Mouse (Mus musculus) midbrain, embryonic 16.5 days (tissue): Measurements from ENCODE around the gene Smok2b. TPM values are rescaled to one million over a fixed set of nuclear protein-coding genes. Genes with fewer than 3 reads are reported as not detected.
"Not testable (repeated sequence)": the region's sequence is repeated elsewhere in the genome, so short reads cannot be mapped to it uniquely, and the experiment has no call there.

ENCODE experiments used
- ATAC-seq: fragments of 200-750 bp; cut with Nextera tagmentation; 2 replicates; pipeline ENCODE4 v1.8.0; 2017; ENCODE audit warnings: moderate TSS enrichment
- H3K27ac ChIP-seq: fragments of 300-500 bp; sonication (generic); 2 replicates; pipeline ENCODE4 v1.5.1; 2014; ENCODE audit warnings: mild to moderate bottlenecking, low read length, mixed read lengths
- H3K27me3 ChIP-seq: fragments of 300-500 bp; sonication (generic); 2 replicates; pipeline ENCODE4 v1.6.1; 2014; ENCODE audit warnings: low read depth, low read length, mixed read lengths; ENCODE audit not compliant: control insufficient read depth, insufficient read depth
- H3K36me3 ChIP-seq: fragments of 300-500 bp; sonication (generic); 2 replicates; pipeline ENCODE4 v1.6.1; 2014; ENCODE audit warnings: mild to moderate bottlenecking, low read length, moderate library complexity, mixed read lengths; ENCODE audit not compliant: control insufficient read depth, insufficient read depth
- H3K4me1 ChIP-seq: fragments of 300-500 bp; sonication (generic); 2 replicates; pipeline ENCODE4 v1.6.1; 2014; ENCODE audit warnings: mild to moderate bottlenecking, low read length, mixed read lengths; ENCODE audit not compliant: control insufficient read depth, insufficient read depth
- H3K4me2 ChIP-seq: fragments of 300-500 bp; sonication (generic); 2 replicates; pipeline ENCODE4 v1.6.1; 2014; ENCODE audit warnings: mild to moderate bottlenecking, low read length, mixed read lengths
- H3K4me3 ChIP-seq: fragments of 300-500 bp; sonication (generic); 2 replicates; pipeline ENCODE4 v1.5.1; 2014; ENCODE audit warnings: low read depth, mild to moderate bottlenecking, low read length, moderate library complexity, mixed read lengths
- H3K9ac ChIP-seq: fragments of 300-500 bp; sonication (generic); 2 replicates; pipeline ENCODE4 v1.6.1; 2014; ENCODE audit warnings: low read depth, low read length, mixed read lengths
- H3K9me3 ChIP-seq: fragments of 300-500 bp; sonication (generic); replicated peaks from 2 replicates; pipeline ENCODE4 v1.6.1; 2014; ENCODE audit warnings: mild to moderate bottlenecking, low read length, mixed read lengths; ENCODE audit not compliant: control insufficient read depth, poor library complexity, severe bottlenecking
- WGBS: fragments of 180-500 bp; shearing (Covaris S2); extraction: QIAGEN DNeasy Blood & Tissue Kit; methylation state at CpG from one replicate; pipeline ENCODE4 v1.1.7; 2014; 5-methylcytosine and 5-hydroxymethylcytosine counted together
- polyA plus RNA-seq: library from polyadenylated mRNA; unstranded; fragments of >200 nt; fragmentation: Nextera tagmentation; extraction: Ambion mirVana; gene quantifications from 2 replicates; pipeline ENCODE4 v1.2.1, GENCODE M21; 2015

Gene Smok2b
- polyA plus RNA-seq, 1 experiment from 2014 or later = not detected

- not testable (repeated sequence) for H3K36me3 ChIP-seq, H3K4me3 ChIP-seq, ATAC-seq, H3K27me3 ChIP-seq, H3K4me2 ChIP-seq, H3K27ac ChIP-seq, H3K4me1 ChIP-seq, H3K9ac ChIP-seq
- H3K9me3 ChIP-seq = peaks cover 27% of the 10 kb centered on the region
- 86% methylated on average over 2 of the region's 2 CpGs for WGBS
Measured at GRCm38 (mm10) chr17:13198812-13199211, 31.2 kb upstream of the Smok2b start.

GRCm38 (mm10) chr17:13199880-13200409 lies 30.1 kb upstream of the Smok2b start:
- not testable (repeated sequence) for H3K4me2 ChIP-seq, H3K4me1 ChIP-seq, H3K4me3 ChIP-seq, H3K36me3 ChIP-seq, H3K27ac ChIP-seq, H3K9ac ChIP-seq, H3K27me3 ChIP-seq
- WGBS = 77% methylated on average over 8 of the region's 9 CpGs
- ATAC-seq = peak; percentile 82
- peaks cover 27% of the 10 kb centered on the region for H3K9me3 ChIP-seq

- not testable (repeated sequence) for H3K27me3 ChIP-seq, H3K36me3 ChIP-seq, H3K4me2 ChIP-seq, ATAC-seq, H3K27ac ChIP-seq, H3K9ac ChIP-seq, H3K4me3 ChIP-seq, H3K4me1 ChIP-seq
- WGBS = 87% methylated on average over 4 of the region's 4 CpGs
- peaks cover 20% of the 10 kb centered on the region for H3K9me3 ChIP-seq
Measured at GRCm38 (mm10) chr17:13201551-13201950, 28.5 kb upstream of the Smok2b start.

GRCm38 (mm10) chr17:13202453-13203107 lies 27.5 kb upstream of the Smok2b start:
- H3K27me3 ChIP-seq, H3K27ac ChIP-seq, ATAC-seq, H3K36me3 ChIP-seq, H3K4me1 ChIP-seq, H3K4me2 ChIP-seq, H3K4me3 ChIP-seq, H3K9ac ChIP-seq: not testable (repeated sequence)
- 81% methylated on average over 2 of the region's 3 CpGs for WGBS
- peaks cover 28% of the 10 kb centered on the region for H3K9me3 ChIP-seq

- H3K4me2 ChIP-seq, ATAC-seq, H3K27me3 ChIP-seq, H3K4me3 ChIP-seq, H3K27ac ChIP-seq, H3K4me1 ChIP-seq, H3K9ac ChIP-seq, H3K36me3 ChIP-seq: not testable (repeated sequence)
- WGBS = 95% methylated on average over 1 of the region's 1 CpGs
- H3K9me3 ChIP-seq = peaks cover 26% of the 10 kb centered on the region
Measured at GRCm38 (mm10) chr17:13205247-13205646, 24.8 kb upstream of the Smok2b start.

GRCm38 (mm10) chr17:13206491-13206890 lies 23.6 kb upstream of the Smok2b start:
- no peaks in the 10 kb centered on the region for H3K4me1 ChIP-seq
- no peaks in the 10 kb centered on the region for H3K27me3 ChIP-seq
- H3K27ac ChIP-seq = no peak overlapping the region
- no peak overlapping the region for H3K4me2 ChIP-seq
- H3K4me3 ChIP-seq = no peak overlapping the region
- peaks cover 26% of the 10 kb centered on the region for H3K9me3 ChIP-seq
- no peak overlapping the region for H3K9ac ChIP-seq
- WGBS = 86% methylated on average over 2 of the region's 2 CpGs
- no peak for ATAC-seq
- H3K36me3 ChIP-seq = no peaks in the 10 kb centered on the region

- not testable (repeated sequence) for H3K27me3 ChIP-seq, H3K4me3 ChIP-seq, H3K4me1 ChIP-seq, H3K9ac ChIP-seq, ATAC-seq, H3K27ac ChIP-seq, H3K4me2 ChIP-seq, H3K36me3 ChIP-seq
- peaks cover 44% of the 10 kb centered on the region for H3K9me3 ChIP-seq
Measured at GRCm38 (mm10) chr17:13208460-13208859, 21.6 kb upstream of the Smok2b start.

- no peaks in the 10 kb centered on the region for H3K27me3 ChIP-seq
- WGBS = 69% methylated on average over 7 of the region's 7 CpGs
- no peak overlapping the region for H3K9ac ChIP-seq
- no peak overlapping the region for H3K4me2 ChIP-seq
- H3K36me3 ChIP-seq = no peaks in the 10 kb centered on the region
- no peak overlapping the region for H3K4me3 ChIP-seq
- H3K27ac ChIP-seq = no peak overlapping the region
- no peak for ATAC-seq
- no peaks in the 10 kb centered on the region for H3K4me1 ChIP-seq
- H3K9me3 ChIP-seq = peaks cover 72% of the 10 kb centered on the region
Measured at GRCm38 (mm10) chr17:13212136-13212850, 17.8 kb upstream of the Smok2b start.

GRCm38 (mm10) chr17:13214169-13214568 lies 15.9 kb upstream of the Smok2b start:
- no peak overlapping the region for H3K4me2 ChIP-seq
- ATAC-seq = no peak
- 63% methylated on average over 4 of the region's 4 CpGs for WGBS
- H3K4me3 ChIP-seq = no peak overlapping the region
- H3K27me3 ChIP-seq = no peaks in the 10 kb centered on the region
- no peak overlapping the region for H3K9ac ChIP-seq
- H3K36me3 ChIP-seq = no peaks in the 10 kb centered on the region
- H3K27ac ChIP-seq = no peak overlapping the region
- no peaks in the 10 kb centered on the region for H3K4me1 ChIP-seq
- peaks cover 82% of the 10 kb centered on the region for H3K9me3 ChIP-seq
